Mouse (Mus musculus): ENCODE data around the gene Runx2. TPM values are rescaled to one million over a fixed set of nuclear protein-coding genes. Genes with fewer than 3 reads are reported as not detected.

Gene Runx2
- polyA plus RNA-seq, 1 experiment from 2014 or later = 0.52 TPM

GRCm38 (mm10) chr17:44606245-44606644 lies 208.4 kb downstream of the Runx2 start:
- no peaks in the 10 kb centered on the region for H3K9me3 ChIP-seq (ENCODE audit: control insufficient read depth, low read length)
- no peaks in the 10 kb centered on the region for H3K4me1 ChIP-seq (replicated peaks; ENCODE audit: control insufficient read depth, insufficient read depth, low read length)
- H3K4me2 ChIP-seq (replicated peaks) = no peak overlapping the region
- DNase-seq (ENCODE audit: low spot score) (no peak), ATAC-seq (ENCODE audit: low FRiP score) (no peak)
- no peaks in the 10 kb centered on the region for H3K36me3 ChIP-seq (replicated peaks; ENCODE audit: control insufficient read depth, insufficient read depth)
- no peaks in the 10 kb centered on the region for H3K27me3 ChIP-seq (ENCODE audit: control insufficient read depth, insufficient read depth, low read length)
- no peak overlapping the region for H3K27ac ChIP-seq
- 89% methylated on average over 7 of the region's 7 CpGs for WGBS
- no peak overlapping the region for H3K9ac ChIP-seq
- no peak overlapping the region for H3K4me3 ChIP-seq (replicated peaks; ENCODE audit: low read length)

DNA sequence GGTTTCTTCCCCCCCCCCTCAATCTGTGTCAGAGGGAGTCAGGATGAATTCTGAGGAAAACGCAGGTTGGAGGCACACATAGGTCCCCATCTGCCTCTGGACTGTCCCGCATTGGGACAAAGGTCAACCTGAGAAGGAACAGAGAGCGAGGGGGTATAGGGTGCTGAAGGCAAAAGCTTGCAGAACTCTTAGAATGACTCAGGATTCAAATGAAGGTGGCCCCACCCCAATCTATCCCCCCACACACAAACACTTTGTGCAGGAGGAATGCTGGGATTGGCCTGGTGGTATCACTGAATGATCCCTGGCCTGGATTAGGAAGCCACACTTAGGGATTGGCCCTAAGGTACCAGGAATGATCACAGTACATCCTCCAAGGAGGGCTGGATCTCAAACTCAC lies 208.8 kb downstream of the Runx2 start:
- 90% methylated on average over 3 of the region's 3 CpGs for WGBS
- Histone ChIP-seq H3K27ac (no peak overlapping the region), H3K9me3 (ENCODE audit: control insufficient read depth, low read length) (no peaks in the 10 kb centered on the region), H3K4me2 (replicated peaks) (no peak overlapping the region), H3K4me3 (replicated peaks; ENCODE audit: low read length) (no peak overlapping the region), H3K36me3 (replicated peaks; ENCODE audit: control insufficient read depth, insufficient read depth) (no peaks in the 10 kb centered on the region), H3K4me1 (replicated peaks; ENCODE audit: control insufficient read depth, insufficient read depth, low read length) (no peaks in the 10 kb centered on the region), H3K27me3 (ENCODE audit: control insufficient read depth, insufficient read depth, low read length) (no peaks in the 10 kb centered on the region), H3K9ac (no peak overlapping the region)
- ATAC-seq (ENCODE audit: low FRiP score) (no peak), DNase-seq (ENCODE audit: low spot score) (no peak)

- no peak for DNase-seq (ENCODE audit: low spot score)
- H3K4me1 ChIP-seq (replicated peaks; ENCODE audit: control insufficient read depth, insufficient read depth, low read length) = peaks cover 3% of the 10 kb centered on the region
- no peak overlapping the region for H3K4me3 ChIP-seq (replicated peaks; ENCODE audit: low read length)
- no peaks in the 10 kb centered on the region for H3K9me3 ChIP-seq (ENCODE audit: control insufficient read depth, low read length)
- H3K4me2 ChIP-seq (replicated peaks) = no peak overlapping the region
- no peak overlapping the region for H3K27ac ChIP-seq
- no peaks in the 10 kb centered on the region for H3K27me3 ChIP-seq (ENCODE audit: control insufficient read depth, insufficient read depth, low read length)
- no peak for ATAC-seq (ENCODE audit: low FRiP score)
- H3K9ac ChIP-seq = no peak overlapping the region
- no peaks in the 10 kb centered on the region for H3K36me3 ChIP-seq (replicated peaks; ENCODE audit: control insufficient read depth, insufficient read depth)
- 66% methylated on average over 4 of the region's 4 CpGs for WGBS
These were observed 211.4 kb downstream of the Runx2 start for GRCm38 (mm10) chr17:44603170-44603569.

- H3K27me3 ChIP-seq (ENCODE audit: control insufficient read depth, insufficient read depth, low read length) = no peaks in the 10 kb centered on the region
- H3K9ac ChIP-seq = no peak overlapping the region
- no peaks in the 10 kb centered on the region for H3K9me3 ChIP-seq (ENCODE audit: control insufficient read depth, low read length)
- H3K27ac ChIP-seq = no peak overlapping the region
- H3K36me3 ChIP-seq (replicated peaks; ENCODE audit: control insufficient read depth, insufficient read depth) = no peaks in the 10 kb centered on the region
- ATAC-seq (ENCODE audit: low FRiP score) (no peak), DNase-seq (ENCODE audit: low spot score) (no peak)
- no peak overlapping the region for H3K4me3 ChIP-seq (replicated peaks; ENCODE audit: low read length)
- H3K4me1 ChIP-seq (replicated peaks; ENCODE audit: control insufficient read depth, insufficient read depth, low read length) = peaks cover 6% of the 10 kb centered on the region
- H3K4me2 ChIP-seq (replicated peaks) = no peak overlapping the region
- 88% methylated on average over 11 of the region's 11 CpGs for WGBS
These were observed 213.1 kb downstream of the Runx2 start for GRCm38 (mm10) chr17:44601317-44602021.

DNA sequence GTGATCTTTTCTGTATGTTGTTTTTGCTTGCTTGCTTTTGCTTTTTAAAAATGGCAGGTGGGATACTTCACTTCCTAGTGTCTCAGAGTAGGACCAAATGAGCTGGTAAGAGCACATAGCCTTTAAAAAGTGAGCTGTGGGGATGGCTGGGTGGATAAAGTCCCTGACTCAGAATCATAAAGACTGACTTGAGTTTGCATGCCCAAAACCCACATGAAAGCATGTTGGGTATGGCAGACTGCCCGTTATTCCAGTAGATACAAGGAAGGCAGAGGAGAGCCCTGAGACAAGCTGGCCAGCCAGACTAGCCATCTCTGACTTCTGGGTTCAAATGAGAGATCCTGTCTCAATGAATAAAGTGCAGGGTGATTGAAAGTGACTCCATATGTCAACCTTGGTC lies 214.7 kb downstream of the Runx2 start:
- WGBS = 97% methylated on average over 1 of the region's 1 CpGs
- Histone ChIP-seq H3K27me3 (ENCODE audit: control insufficient read depth, insufficient read depth, low read length) (no peaks in the 10 kb centered on the region), H3K36me3 (replicated peaks; ENCODE audit: control insufficient read depth, insufficient read depth) (no peaks in the 10 kb centered on the region), H3K27ac (no peak overlapping the region), H3K4me3 (replicated peaks; ENCODE audit: low read length) (no peak overlapping the region), H3K4me2 (replicated peaks) (no peak overlapping the region), H3K9me3 (ENCODE audit: control insufficient read depth, low read length) (no peaks in the 10 kb centered on the region), H3K9ac (no peak overlapping the region), H3K4me1 (replicated peaks; ENCODE audit: control insufficient read depth, insufficient read depth, low read length) (peaks cover 6% of the 10 kb centered on the region)
- ATAC-seq (ENCODE audit: low FRiP score) (no peak), DNase-seq (ENCODE audit: low spot score) (no peak)

- Histone ChIP-seq H3K4me3 (replicated peaks; ENCODE audit: low read length) (no peak overlapping the region), H3K9me3 (ENCODE audit: control insufficient read depth, low read length) (no peaks in the 10 kb centered on the region), H3K9ac (no peak overlapping the region), H3K4me2 (replicated peaks) (no peak overlapping the region), H3K27ac (no peak overlapping the region), H3K4me1 (replicated peaks; ENCODE audit: control insufficient read depth, insufficient read depth, low read length) (peaks cover 6% of the 10 kb centered on the region), H3K27me3 (ENCODE audit: control insufficient read depth, insufficient read depth, low read length) (no peaks in the 10 kb centered on the region), H3K36me3 (replicated peaks; ENCODE audit: control insufficient read depth, insufficient read depth) (no peaks in the 10 kb centered on the region)
- no peak for DNase-seq (ENCODE audit: low spot score)
- no peak for ATAC-seq (ENCODE audit: low FRiP score)
- 98% methylated on average over 2 of the region's 2 CpGs for WGBS
These were observed 215.5 kb downstream of the Runx2 start for GRCm38 (mm10) chr17:44599132-44599531.

GRCm38 (mm10) chr17:44597918-44598504 lies 216.6 kb downstream of the Runx2 start:
- DNase-seq (ENCODE audit: low spot score) = no peak
- H3K4me2 ChIP-seq (replicated peaks) = no peak overlapping the region
- no peak overlapping the region for H3K4me3 ChIP-seq (replicated peaks; ENCODE audit: low read length)
- no peak for ATAC-seq (ENCODE audit: low FRiP score)
- H3K9me3 ChIP-seq (ENCODE audit: control insufficient read depth, low read length) = no peaks in the 10 kb centered on the region
- H3K27ac ChIP-seq = no peak overlapping the region
- 37% methylated on average over 8 of the region's 8 CpGs for WGBS
- no peaks in the 10 kb centered on the region for H3K36me3 ChIP-seq (replicated peaks; ENCODE audit: control insufficient read depth, insufficient read depth)
- H3K4me1 ChIP-seq (replicated peaks; ENCODE audit: control insufficient read depth, insufficient read depth, low read length) = peaks cover 6% of the 10 kb centered on the region
- H3K9ac ChIP-seq = no peak overlapping the region
- no peaks in the 10 kb centered on the region for H3K27me3 ChIP-seq (ENCODE audit: control insufficient read depth, insufficient read depth, low read length)

DNA sequence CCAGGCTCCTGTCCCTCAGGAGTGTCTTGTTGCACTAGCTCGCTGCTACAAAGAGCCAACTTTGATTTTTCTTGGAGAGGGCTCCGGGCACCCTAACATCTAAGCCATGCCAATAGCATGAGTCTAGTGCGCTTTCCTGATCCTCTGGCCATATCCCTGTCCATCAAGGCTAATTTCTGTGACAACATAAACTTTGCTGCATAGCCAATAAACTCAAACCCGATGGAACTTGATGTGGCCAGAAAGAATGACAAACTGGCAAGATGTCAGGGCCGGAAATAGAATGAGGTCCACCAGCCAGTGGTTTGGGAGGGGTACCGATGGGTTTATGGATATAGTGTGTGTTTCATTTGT lies 221.9 kb downstream of the Runx2 start:
- Histone ChIP-seq H3K9ac (no peak overlapping the region), H3K27me3 (ENCODE audit: control insufficient read depth, insufficient read depth, low read length) (no peaks in the 10 kb centered on the region), H3K4me3 (replicated peaks; ENCODE audit: low read length) (no peak overlapping the region), H3K9me3 (ENCODE audit: control insufficient read depth, low read length) (no peaks in the 10 kb centered on the region), H3K4me2 (replicated peaks) (no peak overlapping the region), H3K36me3 (replicated peaks; ENCODE audit: control insufficient read depth, insufficient read depth) (no peaks in the 10 kb centered on the region), H3K27ac (no peak overlapping the region), H3K4me1 (replicated peaks; ENCODE audit: control insufficient read depth, insufficient read depth, low read length) (no peaks in the 10 kb centered on the region)
- no peak for DNase-seq (ENCODE audit: low spot score)
- 93% methylated on average over 6 of the region's 6 CpGs for WGBS
- ATAC-seq (ENCODE audit: low FRiP score) = no peak

- Histone ChIP-seq H3K9me3 (ENCODE audit: control insufficient read depth, low read length) (no peaks in the 10 kb centered on the region), H3K27ac (no peak overlapping the region)
- ATAC-seq (ENCODE audit: low FRiP score) = no peak
These were observed 222.4 kb downstream of the Runx2 start for GRCm38 (mm10) chr17:44592067-44592736.

More at GRCm38 (mm10) chr17:44592067-44592736, 222.4 kb downstream of the Runx2 start:
- Histone ChIP-seq H3K9ac (no peak overlapping the region), H3K4me3 (replicated peaks; ENCODE audit: low read length) (no peak overlapping the region), H3K27me3 (ENCODE audit: control insufficient read depth, insufficient read depth, low read length) (no peaks in the 10 kb centered on the region), H3K4me2 (replicated peaks) (no peak overlapping the region), H3K4me1 (replicated peaks; ENCODE audit: control insufficient read depth, insufficient read depth, low read length) (no peaks in the 10 kb centered on the region), H3K36me3 (replicated peaks; ENCODE audit: control insufficient read depth, insufficient read depth) (no peaks in the 10 kb centered on the region)
- WGBS = 85% methylated on average over 16 of the region's 16 CpGs
- DNase-seq (ENCODE audit: low spot score) = no peak
